Mouse (Mus musculus): ENCODE data around the gene Nrm.

DNA sequence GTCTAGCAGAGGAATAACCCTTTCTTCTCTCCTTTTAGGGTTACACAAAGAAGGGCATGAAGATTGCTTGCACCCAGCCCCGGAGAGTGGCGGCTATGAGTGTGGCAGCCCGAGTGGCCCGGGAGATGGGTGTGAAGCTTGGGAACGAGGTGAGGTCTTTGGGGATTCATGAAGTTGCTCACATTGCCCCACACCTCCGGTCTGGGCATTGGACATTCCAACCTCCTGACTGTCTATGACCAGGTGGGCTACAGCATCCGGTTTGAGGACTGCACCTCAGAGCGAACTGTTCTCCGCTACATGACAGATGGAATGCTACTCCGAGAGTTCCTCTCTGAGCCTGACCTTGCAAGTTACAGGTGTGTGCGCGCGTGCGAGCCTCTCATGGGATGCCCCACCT is 22.7 kb downstream of the Nrm start:
- TF ChIP-seq GATA1 (IDR thresholded peaks at IDR 0.05; ENCODE audit: low read depth, low read length) (no peak), CHD1 (IDR thresholded peaks at IDR 0.05; ENCODE audit: low read depth, low read length) (no peak), USF1 (IDR thresholded peaks at IDR 0.05; ENCODE audit: low read depth, low read length) (no peak), POLR2AphosphoS2 (IDR thresholded peaks at IDR 0.05; ENCODE audit: low read length) (no peak), CTCF (IDR thresholded peaks at IDR 0.05 in 2 of 3, conservative IDR thresholded peaks at IDR 0.05 in 1 of 3; ENCODE audit: control insufficient read depth in 1 of 3, insufficient read depth in 1 of 3, low read depth in 2 of 3, low read length in 3 of 3, poor library complexity in 1 of 3, severe bottlenecking in 1 of 3) (no peak), POLR2A (IDR thresholded peaks at IDR 0.05; ENCODE audit: control insufficient read depth in 1 of 2, insufficient read depth in 1 of 2, low read depth in 1 of 2, low read length in 2 of 2, poor library complexity in 1 of 2) (no peak), SIN3A (IDR thresholded peaks at IDR 0.05; ENCODE audit: low read length) (no peak), ZNF384 (IDR thresholded peaks at IDR 0.05; ENCODE audit: low read depth, low read length) (no peak)

All from MEL (cell line).